Mouse (Mus musculus) liver, embryonic 14.5 days (tissue): ENCODE measurements around the gene Hhat.

Source experiments
- CTCF ChIP-seq: IDR thresholded peaks from 2 replicates; pipeline ENCODE4 v1.5.1; 2016; ENCODE audit warnings: antibody characterized with exemption, low read depth, control low read depth
- EP300 ChIP-seq: IDR thresholded peaks from 2 replicates; pipeline ENCODE4 v1.6.1; 2016; ENCODE audit warnings: antibody characterized with exemption, low read depth

DNA sequence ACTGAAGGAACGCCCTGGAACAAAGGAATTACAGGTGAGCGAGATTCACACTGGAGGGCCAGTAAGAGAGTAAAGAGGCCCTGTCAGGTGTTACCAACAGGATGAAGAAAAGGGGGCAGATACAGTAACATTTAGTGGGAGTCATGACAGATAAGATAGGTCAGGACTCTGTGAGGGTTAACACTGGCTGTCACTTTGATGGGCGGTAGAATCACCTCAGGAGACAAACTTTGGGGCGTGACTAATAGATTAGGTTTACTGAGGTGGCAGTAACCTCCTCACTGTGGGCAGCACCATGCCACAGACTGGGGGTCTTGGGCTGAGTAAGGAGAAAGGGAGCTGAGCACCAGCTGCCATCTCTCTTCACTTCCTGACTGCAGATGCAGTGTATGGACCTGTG is 121.0 kb downstream of the Hhat start:
- TF ChIP-seq CTCF (no peak), EP300 (no peak)
